Mouse (Mus musculus): ENCODE results near the gene Galnt10.

- TF ChIP-seq POLR2A (IDR thresholded peaks at IDR 0.05; ENCODE audit: insufficient read length, low read depth) (no peak), USF1 (IDR thresholded peaks at IDR 0.05; ENCODE audit: low read depth) (no peak), MYOD1 (IDR thresholded peaks at IDR 0.05; ENCODE audit: control insufficient read depth in 1 of 3, insufficient read length in 2 of 3, low read depth in 2 of 3) (no peak), CEBPB (IDR thresholded peaks at IDR 0.05; ENCODE audit: insufficient read depth, poor library complexity, severe bottlenecking) (no peak), POLR2AphosphoS2 (IDR thresholded peaks at IDR 0.05; ENCODE audit: insufficient read length, low read depth) (no peak), MAX (IDR thresholded peaks at IDR 0.05; ENCODE audit: low read depth) (no peak), TCF12 (IDR thresholded peaks at IDR 0.05; ENCODE audit: insufficient read depth, poor library complexity, severe bottlenecking) (no peak), TCF3 (IDR thresholded peaks at IDR 0.05; ENCODE audit: insufficient read length, low read depth) (no peak), MYOG (IDR thresholded peaks at IDR 0.05; ENCODE audit: control insufficient read depth in 1 of 3, insufficient read depth in 1 of 3, insufficient read length in 2 of 3, low read depth in 2 of 3) (no peak), E2F4 (IDR thresholded peaks at IDR 0.05; ENCODE audit: insufficient read depth) (no peak)
These were observed 68.7 kb downstream of the Galnt10 start for GRCm38 (mm10) chr11:57713960-57714359.

Measured in myocyte (in vitro differentiated cells).